Mouse (Mus musculus): ENCODE data around the gene Prepl. TPM values are rescaled to one million over a fixed set of nuclear protein-coding genes. Genes with fewer than 3 reads are reported as not detected.

The Prepl gene
- polyA plus RNA-seq, 1 experiment from 2014 or later = 13.8 TPM

- no peak for ATAC-seq
- 53% methylated on average over 11 of the region's 11 CpGs for WGBS
- H3K4me3 ChIP-seq (ENCODE audit: low read depth, low read length) = no peak overlapping the region
Measured at GRCm38 (mm10) chr17:85034068-85034467, 56.0 kb downstream of the Prepl start.

DNA sequence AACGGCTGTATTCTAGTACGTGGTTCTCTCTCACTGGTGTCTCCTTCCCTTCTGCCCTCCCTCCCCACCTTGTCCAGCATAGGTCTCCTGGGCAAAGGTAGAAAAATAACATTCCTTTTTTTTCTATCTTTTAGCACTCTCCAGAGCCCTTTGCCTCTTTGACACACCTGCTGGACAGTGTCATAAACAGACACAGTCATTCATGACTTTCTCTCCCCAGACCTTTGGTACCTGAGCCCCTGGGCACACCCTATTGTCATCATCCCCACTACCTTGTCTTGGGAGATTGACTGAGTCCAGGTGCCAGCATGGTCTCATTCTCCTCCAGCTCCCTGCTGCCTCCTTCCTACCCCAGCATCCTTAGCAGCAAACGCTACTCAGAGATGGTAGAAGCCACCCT lies 57.0 kb downstream of the Prepl start:
- H3K4me1 ChIP-seq (replicated peaks; ENCODE audit: control insufficient read depth, insufficient read depth, low read length) = no peaks in the 10 kb centered on the region; the same call in 1 of the 2 replicates
- no peak overlapping the region for H3K9ac ChIP-seq (ENCODE audit: low read depth, low read length)
- no peaks in the 10 kb centered on the region for H3K27me3 ChIP-seq (replicated peaks; ENCODE audit: control insufficient read depth, insufficient read depth, low read length)
- H3K9me3 ChIP-seq (ENCODE audit: control insufficient read depth) = no peaks in the 10 kb centered on the region
- 42% methylated on average over 3 of the region's 3 CpGs for WGBS
- ATAC-seq = peak; percentile 58
- no peak overlapping the region for H3K4me2 ChIP-seq (replicated peaks; ENCODE audit: low read depth)
- TF ChIP-seq CTCF (IDR thresholded peaks at IDR 0.05; ENCODE audit: low read depth) = no peak
- no peak overlapping the region for H3K27ac ChIP-seq (ENCODE audit: low read depth, low read length)
- H3K4me3 ChIP-seq (ENCODE audit: low read depth, low read length) = no peak overlapping the region
- peaks cover 7% of the 10 kb centered on the region; the same call in 1 of the 2 replicates for H3K36me3 ChIP-seq (ENCODE audit: control insufficient read depth, insufficient read depth)

More at GRCm38 (mm10) chr17:85034068-85034467, 56.0 kb downstream of the Prepl start:
- TF ChIP-seq CTCF (IDR thresholded peaks at IDR 0.05; ENCODE audit: low read depth) = no peak
- Histone ChIP-seq H3K36me3 (ENCODE audit: control insufficient read depth, insufficient read depth) (peaks cover 12% of the 10 kb centered on the region; the same call in 1 of the 2 replicates), H3K27me3 (replicated peaks; ENCODE audit: control insufficient read depth, insufficient read depth, low read length) (no peaks in the 10 kb centered on the region), H3K4me2 (replicated peaks; ENCODE audit: low read depth) (no peak overlapping the region), H3K27ac (ENCODE audit: low read depth, low read length) (no peak overlapping the region), H3K9me3 (ENCODE audit: control insufficient read depth) (no peaks in the 10 kb centered on the region), H3K4me1 (replicated peaks; ENCODE audit: control insufficient read depth, insufficient read depth, low read length) (no peaks in the 10 kb centered on the region; the same call in 1 of the 2 replicates), H3K9ac (ENCODE audit: low read depth, low read length) (no peak overlapping the region)

GRCm38 (mm10) chr17:85030651-85031050 lies 59.4 kb downstream of the Prepl start:
- no peaks in the 10 kb centered on the region for H3K27me3 ChIP-seq (replicated peaks; ENCODE audit: control insufficient read depth, insufficient read depth, low read length)
- H3K36me3 ChIP-seq (ENCODE audit: control insufficient read depth, insufficient read depth) = 0 out of 2 replicates have a peak, but pooled peaks cover 5% of the 10 kb centered on the region
- H3K9me3 ChIP-seq (ENCODE audit: control insufficient read depth) = no peaks in the 10 kb centered on the region
- 43% methylated on average over 5 of the region's 5 CpGs for WGBS
- peak; percentile 54 for ATAC-seq
- H3K4me2 ChIP-seq (replicated peaks; ENCODE audit: low read depth) = peak overlapping the region; percentile 63
- 0 out of 2 replicates have a peak, but pooled peaks have one; percentile 19 for TF ChIP-seq CTCF (IDR thresholded peaks at IDR 0.05; ENCODE audit: low read depth)
- no peaks in the 10 kb centered on the region; the same call in 1 of the 2 replicates for H3K4me1 ChIP-seq (replicated peaks; ENCODE audit: control insufficient read depth, insufficient read depth, low read length)
- H3K9ac ChIP-seq (ENCODE audit: low read depth, low read length) = peak overlapping the region; percentile 38; the same call in 1 of the 2 replicates
- peak overlapping the region; percentile 61 for H3K27ac ChIP-seq (ENCODE audit: low read depth, low read length)
- peak overlapping the region; percentile 32 for H3K4me3 ChIP-seq (ENCODE audit: low read depth, low read length)

- Histone ChIP-seq H3K4me1 (replicated peaks; ENCODE audit: control insufficient read depth, insufficient read depth, low read length) (no peaks in the 10 kb centered on the region; the same call in 1 of the 2 replicates), H3K9ac (ENCODE audit: low read depth, low read length) (peak overlapping the region; percentile 38; the same call in 1 of the 2 replicates), H3K36me3 (ENCODE audit: control insufficient read depth, insufficient read depth) (no peaks in the 10 kb centered on the region), H3K27ac (ENCODE audit: low read depth, low read length) (peak overlapping the region; percentile 82), H3K4me2 (replicated peaks; ENCODE audit: low read depth) (peak overlapping the region; percentile 63), H3K9me3 (ENCODE audit: control insufficient read depth) (no peaks in the 10 kb centered on the region), H3K27me3 (replicated peaks; ENCODE audit: control insufficient read depth, insufficient read depth, low read length) (no peaks in the 10 kb centered on the region), H3K4me3 (ENCODE audit: low read depth, low read length) (peak overlapping the region; percentile 32)
- no peak for TF ChIP-seq CTCF (IDR thresholded peaks at IDR 0.05; ENCODE audit: low read depth)
- ATAC-seq = no peak
- WGBS = 66% methylated on average over 10 of the region's 10 CpGs
Measured at GRCm38 (mm10) chr17:85028797-85029196, 61.2 kb downstream of the Prepl start.

DNA sequence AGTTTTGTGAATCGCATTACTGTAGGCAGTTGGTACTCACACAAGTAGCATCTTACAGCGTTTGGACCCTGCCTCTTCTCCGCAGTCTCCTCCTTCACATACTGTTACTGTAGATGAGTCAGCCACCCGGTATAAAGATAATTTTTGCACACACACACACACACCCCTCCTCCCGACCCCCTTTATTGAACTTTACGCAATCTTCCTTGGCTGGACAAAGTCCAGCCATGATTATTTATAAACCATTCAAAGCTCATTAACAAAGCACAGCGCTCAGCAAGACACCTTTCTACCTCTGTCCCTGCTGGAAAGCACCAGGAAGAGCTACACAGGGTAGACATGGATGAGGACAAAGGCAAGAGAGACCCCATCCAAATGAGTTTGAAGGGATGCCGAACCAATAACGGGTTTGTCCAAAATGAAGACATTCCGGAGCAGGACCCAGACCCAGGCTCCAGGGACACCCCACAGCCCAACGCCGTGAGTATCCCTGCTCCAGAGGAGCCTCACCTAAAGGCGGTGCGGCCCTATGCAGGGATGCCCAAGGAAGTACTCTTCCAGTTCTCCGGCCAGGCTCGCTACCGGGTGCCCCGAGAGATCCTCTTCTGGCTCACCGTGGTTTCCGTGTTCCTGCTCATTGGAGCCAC lies 61.8 kb downstream of the Prepl start, which contains the start of gene Slc3a1:
TSS of gene Slc3a1 (plus strand) at position 284 of the 647 bp plus-strand sequence.
- H3K9ac ChIP-seq (ENCODE audit: low read depth, low read length) = peak within 1 kb of the TSS; percentile 38; the same call in 1 of the 2 replicates
- 62% methylated on average over 20 of the region's 20 CpGs for WGBS

DNA sequence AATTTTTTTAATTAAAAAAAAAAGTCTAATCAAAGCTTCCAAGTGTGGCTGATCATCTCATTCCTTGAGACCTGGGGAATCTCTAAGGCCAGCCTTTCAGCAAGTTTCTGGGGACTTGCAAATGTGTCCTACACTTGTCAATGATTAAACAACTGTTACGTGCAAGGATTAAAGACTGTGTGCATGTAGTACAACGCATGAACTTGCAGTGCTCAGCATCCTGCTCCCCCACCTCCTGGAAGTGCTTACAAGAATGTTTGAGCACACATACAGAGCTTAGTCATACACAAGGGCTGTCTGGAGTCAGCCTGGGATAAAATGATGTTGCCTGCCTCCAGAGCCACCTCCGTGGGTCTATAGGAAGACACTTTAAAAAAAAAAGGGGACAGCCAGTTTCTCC lies 62.8 kb downstream of the Prepl start:
- H3K27ac ChIP-seq (ENCODE audit: low read depth, low read length) = peak overlapping the region; percentile 21; the same call in 1 of the 2 replicates
- WGBS = 30% methylated on average over 3 of the region's 3 CpGs

More for the DNA sequence above, 61.8 kb downstream of the Prepl start, which contains the start of gene Slc3a1:
- no peak for TF ChIP-seq CTCF (IDR thresholded peaks at IDR 0.05; ENCODE audit: low read depth)
- Histone ChIP-seq H3K9me3 (ENCODE audit: control insufficient read depth) (no peaks in the 10 kb centered on the region), H3K4me1 (replicated peaks; ENCODE audit: control insufficient read depth, insufficient read depth, low read length) (no peaks in the 10 kb centered on the region; the same call in 1 of the 2 replicates), H3K4me3 (ENCODE audit: low read depth, low read length) (peak within 1 kb of the TSS; percentile 32), H3K4me2 (replicated peaks; ENCODE audit: low read depth) (peak within 1 kb of the TSS; percentile 63), H3K27me3 (replicated peaks; ENCODE audit: control insufficient read depth, insufficient read depth, low read length) (no peaks in the 10 kb centered on the region), H3K36me3 (ENCODE audit: control insufficient read depth, insufficient read depth) (no peaks in the 10 kb centered on the region), H3K27ac (ENCODE audit: low read depth, low read length) (peak within 1 kb of the TSS; percentile 82)
- ATAC-seq = peak; percentile 57

More for the DNA sequence above, 62.8 kb downstream of the Prepl start:
- no peak for TF ChIP-seq CTCF (IDR thresholded peaks at IDR 0.05; ENCODE audit: low read depth)
- Histone ChIP-seq H3K4me3 (ENCODE audit: low read depth, low read length) (no peak overlapping the region), H3K36me3 (ENCODE audit: control insufficient read depth, insufficient read depth) (no peaks in the 10 kb centered on the region), H3K4me1 (replicated peaks; ENCODE audit: control insufficient read depth, insufficient read depth, low read length) (no peaks in the 10 kb centered on the region), H3K27me3 (replicated peaks; ENCODE audit: control insufficient read depth, insufficient read depth, low read length) (no peaks in the 10 kb centered on the region), H3K4me2 (replicated peaks; ENCODE audit: low read depth) (no peak overlapping the region), H3K9me3 (ENCODE audit: control insufficient read depth) (no peaks in the 10 kb centered on the region), H3K9ac (ENCODE audit: low read depth, low read length) (no peak overlapping the region)
- ATAC-seq = peak; percentile 47
